Mouse (Mus musculus) adrenal gland, postnatal 14 days (tissue): ENCODE data around the gene Cmbl. TPM values are rescaled to one million over a fixed set of nuclear protein-coding genes. Genes with fewer than 3 reads are reported as not detected.
A peak's percentile ranks its signal among the peaks of the same experiment; 100 is the strongest.

Experiments used
- DNase-seq: peaks from one replicate; pipeline ENCODE4 v3.0.0; 2021; ENCODE audit warnings: mixed read lengths
- total RNA-seq: library from RNA; stranded (reverse); gene quantifications from 2 replicates; pipeline ENCODE4 v1.2.3, GENCODE M21; 2021

The Cmbl gene
- total RNA-seq, 1 experiment from 2014 or later, result 91.6 TPM

DNA sequence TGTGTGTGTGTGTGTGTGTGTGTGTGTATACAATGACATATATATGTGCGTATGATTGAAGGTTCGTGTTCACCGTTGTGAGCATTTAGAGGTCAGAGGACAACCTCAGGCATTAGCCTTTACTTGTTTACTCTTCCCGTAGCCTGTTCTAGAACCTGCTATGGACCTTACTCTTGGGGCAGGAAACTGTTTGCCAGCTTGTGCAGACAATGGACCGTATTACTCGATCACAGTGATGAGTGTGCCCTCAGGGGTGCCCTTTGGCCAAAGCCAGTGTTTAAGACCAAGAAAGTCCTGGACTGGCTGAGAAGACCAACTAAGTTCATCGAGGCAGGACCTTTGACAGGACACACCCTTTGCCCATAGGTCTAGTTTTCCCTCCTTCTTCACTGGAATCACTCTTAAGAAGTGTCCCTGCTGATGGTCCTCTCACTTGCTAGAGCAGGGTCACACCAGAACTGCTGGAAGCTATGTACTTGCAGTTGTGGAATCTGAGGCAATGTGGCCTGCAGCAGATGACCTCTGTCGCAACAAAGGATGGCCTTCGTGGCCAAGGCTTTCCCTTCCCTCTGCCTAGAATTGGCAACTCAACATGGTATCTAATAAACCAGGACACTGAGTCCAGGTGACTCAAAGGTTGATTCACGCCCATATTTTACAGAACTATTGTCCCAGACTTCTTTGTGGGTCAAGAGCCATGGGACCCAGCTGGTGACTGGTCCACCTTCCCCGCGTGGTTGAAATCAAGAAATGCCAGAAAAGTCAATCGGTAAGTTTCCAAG lies 18.3 kb downstream of the Cmbl start:
- DNase-seq, result peak; percentile 75

DNA sequence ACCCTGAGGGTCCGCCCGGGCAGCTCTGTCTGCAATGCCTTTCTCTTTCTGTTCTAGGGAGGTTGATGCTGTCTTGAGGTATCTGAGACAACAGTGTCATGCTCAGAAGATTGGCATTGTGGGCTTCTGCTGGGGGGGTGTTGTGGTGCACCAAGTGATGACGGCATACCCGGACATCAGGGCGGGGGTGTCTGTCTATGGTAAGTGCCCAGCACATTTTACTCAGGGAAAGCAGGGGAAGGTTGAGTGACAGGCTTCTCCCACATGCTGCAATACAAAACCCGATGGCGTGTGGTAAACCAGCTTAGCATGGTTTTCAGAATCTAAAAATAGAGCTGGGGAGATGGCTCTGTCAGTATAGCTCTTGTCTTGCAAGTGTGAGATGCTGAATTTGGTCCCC lies 20.0 kb downstream of the Cmbl start:
- DNase-seq, result no peak

DNA sequence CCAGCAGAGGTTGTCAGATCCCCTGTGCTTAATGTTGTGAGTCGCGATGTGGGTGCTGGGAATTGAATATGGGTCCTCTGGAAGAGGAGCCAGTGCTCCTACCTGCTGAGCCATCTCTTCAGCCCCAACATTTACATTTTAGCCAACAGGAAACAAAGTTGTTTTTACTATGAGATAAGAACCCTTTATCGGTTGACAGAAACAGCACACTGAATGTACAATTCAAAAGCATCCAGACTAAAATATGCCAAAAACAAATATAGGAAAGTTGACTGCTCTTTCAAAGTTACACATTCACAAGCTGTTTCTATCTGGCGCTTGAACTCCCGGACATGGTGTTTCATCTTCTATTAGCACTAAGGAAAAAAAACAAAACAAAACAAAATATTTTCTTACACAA lies 20.9 kb downstream of the Cmbl start:
- no peak for DNase-seq

GRCm38 (mm10) chr15:31586519-31586918 lies 21.3 kb downstream of the Cmbl start:
- peak; percentile 92 for DNase-seq

- no peak for DNase-seq
Measured at GRCm38 (mm10) chr15:31587789-31588188, 22.6 kb downstream of the Cmbl start.

DNA sequence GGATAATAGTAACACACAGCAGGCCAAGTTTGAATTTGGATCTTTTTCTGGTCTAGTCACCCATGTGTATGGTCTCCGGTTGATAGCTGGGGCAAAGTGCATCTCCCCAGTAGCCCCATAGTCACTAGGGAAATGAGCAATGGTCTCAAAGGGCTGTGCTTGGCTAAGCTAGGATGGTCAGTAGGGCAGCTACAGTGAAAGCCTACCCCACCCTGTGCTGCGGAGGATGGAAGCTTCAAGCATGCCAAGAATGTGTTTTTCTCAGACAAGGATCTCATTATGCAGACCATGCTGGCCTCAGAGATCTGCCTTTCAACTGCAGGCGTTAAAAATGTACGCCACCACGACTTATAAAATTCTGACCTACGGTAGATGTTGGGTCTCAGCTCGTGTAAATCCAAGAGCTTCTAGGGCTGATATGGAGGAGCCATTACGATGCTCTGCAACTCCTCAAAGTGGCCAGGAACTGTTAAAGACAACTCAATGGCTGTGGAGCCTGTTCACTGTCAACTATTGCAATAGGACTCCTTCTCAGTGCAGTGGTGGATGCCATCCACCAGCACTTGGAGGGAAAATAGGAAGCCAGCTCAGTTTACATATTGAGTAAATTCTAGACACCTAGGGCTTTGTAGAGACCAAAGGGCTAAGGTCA lies 23.9 kb downstream of the Cmbl start:
- DNase-seq, result peak; percentile 44

DNA sequence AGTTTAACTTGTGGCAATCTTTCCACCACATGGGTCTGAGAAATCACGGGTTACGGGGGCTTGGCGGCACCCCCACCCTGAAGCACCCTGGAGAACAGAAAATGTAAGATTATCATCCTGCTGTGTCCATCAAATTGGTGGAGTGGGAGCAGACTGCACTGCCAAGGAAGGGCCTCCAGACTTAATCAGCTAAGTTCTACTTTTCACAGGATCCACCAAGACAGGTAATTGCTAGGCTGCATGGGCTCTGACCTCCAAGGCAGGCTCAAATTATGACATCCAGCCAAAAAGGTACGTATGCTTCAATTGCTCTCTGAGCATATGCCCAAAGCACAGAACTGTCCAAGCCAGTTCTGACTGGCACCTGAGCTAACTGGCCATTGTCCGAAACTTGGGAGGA lies 25.0 kb downstream of the Cmbl start:
- no peak for DNase-seq

DNA sequence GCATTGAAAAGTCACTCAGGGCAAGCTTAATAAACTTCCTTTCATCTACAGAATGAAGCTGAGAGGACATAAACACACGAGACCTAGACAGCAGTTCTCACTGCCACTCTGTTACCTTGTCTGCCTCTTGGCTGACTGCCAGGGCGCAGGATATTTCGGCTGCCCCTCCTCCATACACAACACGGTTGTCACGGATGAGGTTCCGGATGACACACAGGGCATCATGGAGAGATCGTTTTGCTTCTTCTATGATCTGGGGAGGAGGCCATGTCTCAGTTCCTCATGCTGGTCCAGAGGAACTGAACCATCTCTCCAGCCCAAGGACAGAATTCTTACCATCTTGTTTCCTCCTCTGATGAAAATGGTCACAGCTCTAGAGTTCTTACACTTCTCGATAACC lies 27.3 kb downstream of the Cmbl start:
- no peak for DNase-seq

DNA sequence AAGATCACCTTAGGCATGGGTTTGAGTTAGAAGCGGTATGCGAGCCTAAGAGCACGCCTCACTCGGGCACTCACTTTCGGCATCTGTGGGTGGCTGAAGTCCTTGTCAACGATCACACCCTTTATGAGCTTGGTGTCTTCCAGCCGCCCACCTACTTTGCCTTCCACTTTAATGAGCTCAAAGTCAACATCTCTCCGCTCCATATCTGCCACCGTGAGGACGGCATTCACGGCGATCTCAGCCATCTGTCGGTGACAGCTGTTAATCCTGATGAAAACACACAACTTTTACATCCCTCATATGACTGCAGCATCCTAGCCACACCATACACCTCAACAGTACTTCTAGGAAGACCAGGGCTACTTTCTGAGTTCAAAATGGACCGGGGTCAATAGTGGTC lies 29.1 kb downstream of the Cmbl start:
- no peak for DNase-seq

DNA sequence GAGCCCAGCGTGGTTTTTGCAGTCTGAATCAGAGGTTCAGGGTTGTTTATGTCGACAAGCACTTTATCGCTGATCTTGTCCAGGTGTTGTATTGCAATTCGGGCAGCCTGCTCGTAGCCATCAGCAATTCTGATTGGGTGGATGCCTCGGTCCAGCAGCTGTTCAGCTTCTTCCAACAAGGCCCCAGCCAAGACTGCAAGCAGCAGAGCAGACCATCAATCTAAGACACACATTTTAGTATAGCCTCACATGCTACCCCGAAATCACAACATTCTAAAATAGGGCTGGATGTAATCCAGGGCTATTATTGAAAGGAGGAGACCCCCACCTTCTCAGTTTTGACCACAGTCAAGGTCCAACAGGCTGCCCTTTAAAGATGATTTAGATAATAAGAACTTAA lies 30.5 kb downstream of the Cmbl start:
- DNase-seq, result no peak

DNA sequence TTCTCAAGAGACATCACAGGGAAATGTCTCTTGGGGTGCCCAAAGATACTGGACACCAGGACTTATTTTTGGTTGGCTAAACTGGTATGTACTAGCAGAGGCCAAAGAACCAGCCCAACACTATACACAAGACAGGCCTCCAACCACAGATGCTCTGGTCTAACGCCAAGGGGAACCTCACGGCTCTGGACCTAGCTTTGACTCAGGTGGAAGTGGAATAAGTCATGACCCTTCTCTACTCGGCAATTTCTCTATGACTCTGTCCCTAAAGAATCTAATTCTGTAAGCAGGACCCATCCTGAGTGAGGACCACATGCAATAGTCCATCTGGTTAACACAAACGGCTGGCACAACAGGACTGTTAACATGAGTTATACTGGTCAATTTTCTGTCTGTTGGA lies 34.6 kb downstream of the Cmbl start:
- DNase-seq, result no peak

DNA sequence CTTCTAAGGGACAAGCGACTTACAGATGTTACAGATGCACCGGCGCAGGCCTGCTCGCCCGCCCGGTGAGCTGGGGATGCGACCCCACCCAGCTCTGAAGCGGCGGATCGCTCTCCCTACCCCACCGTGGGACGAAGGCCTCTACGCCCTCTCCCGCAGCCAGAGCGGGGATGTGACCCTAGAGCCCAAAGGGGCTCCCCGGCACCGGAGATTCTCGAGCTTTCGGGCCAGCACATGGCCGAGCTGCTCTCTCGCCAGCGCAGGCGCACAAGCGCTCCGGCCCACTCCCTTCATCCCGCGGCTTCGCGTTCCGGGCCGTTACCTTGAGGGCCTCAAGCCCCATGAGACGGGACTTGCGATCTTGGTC lies 36.1 kb downstream of the Cmbl start:
- no peak for DNase-seq

- peak; percentile 98 for DNase-seq
Measured at GRCm38 (mm10) chr15:31601646-31602374, 36.6 kb downstream of the Cmbl start, which contains the start of the genes Cct5 and Fam173b. Gene Cct5, minus strand, starts transcription at chr15:31601804. Gene Fam173b, plus strand, starts transcription at chr15:31601852.

- peak; percentile 79 for DNase-seq
Measured at GRCm38 (mm10) chr15:31602426-31602825, 37.2 kb downstream of the Cmbl start.

- DNase-seq, result no peak
Measured at GRCm38 (mm10) chr15:31603113-31603512, 37.9 kb downstream of the Cmbl start.

GRCm38 (mm10) chr15:31606821-31607220 lies 41.6 kb downstream of the Cmbl start:
- DNase-seq, result peak; percentile 47

- peak; percentile 79 for DNase-seq
Measured at GRCm38 (mm10) chr15:31611027-31611426, 45.8 kb downstream of the Cmbl start.

GRCm38 (mm10) chr15:31611976-31612375 lies 46.8 kb downstream of the Cmbl start:
- no peak for DNase-seq

DNA sequence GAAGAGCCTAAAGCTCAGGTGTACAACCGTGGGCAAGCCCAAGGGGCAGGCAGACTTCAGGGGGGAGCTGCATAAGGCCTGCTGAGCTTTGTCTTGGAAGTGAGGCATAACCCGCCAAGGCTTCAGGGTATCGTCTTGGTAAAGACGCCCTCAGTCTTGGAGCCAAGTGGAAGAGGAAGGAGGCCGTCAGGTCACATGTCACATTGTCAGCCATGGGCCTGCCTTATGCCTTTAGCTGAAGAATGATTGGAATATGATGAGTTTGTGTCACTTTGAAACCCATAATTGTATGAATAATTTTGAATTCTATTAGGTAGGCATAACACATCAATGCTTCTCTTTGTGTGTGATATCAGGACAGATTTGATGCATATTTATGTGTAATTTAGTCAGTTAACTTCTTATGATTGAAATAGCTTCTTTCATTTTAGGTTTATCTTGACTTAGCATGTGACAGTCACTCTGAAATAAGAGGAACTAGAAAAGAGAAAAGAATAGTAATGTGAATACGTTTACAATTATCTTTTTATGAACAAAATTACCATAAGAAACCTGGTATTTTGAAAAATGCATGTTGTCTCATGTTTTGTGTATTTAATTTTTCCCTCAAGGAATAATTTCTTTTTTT lies 48.8 kb downstream of the Cmbl start:
- DNase-seq, result no peak

DNA sequence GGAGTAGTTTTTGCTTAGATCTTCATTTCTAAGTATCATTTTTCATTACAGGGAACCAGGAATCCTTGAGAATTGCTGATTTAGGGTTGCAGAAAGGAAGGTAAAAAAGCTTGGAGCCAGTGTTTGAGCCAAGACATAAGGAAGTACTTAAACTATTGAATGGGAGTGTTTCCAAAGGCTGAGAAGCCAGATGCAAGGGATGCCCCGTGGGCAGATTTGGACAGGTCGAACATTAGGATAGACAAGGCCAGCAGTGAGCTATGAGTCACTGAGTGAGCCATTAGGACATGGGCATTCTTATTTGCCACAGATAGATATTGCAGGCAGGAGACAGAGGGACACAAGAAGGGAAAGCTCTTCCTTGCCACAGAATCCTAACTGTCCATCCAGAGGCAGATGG lies 49.5 kb downstream of the Cmbl start:
- DNase-seq, result peak; percentile 25

GRCm38 (mm10) chr15:31617261-31617660 lies 52.1 kb downstream of the Cmbl start:
- no peak for DNase-seq

GRCm38 (mm10) chr15:31619521-31619920 lies 54.3 kb downstream of the Cmbl start:
- peak; percentile 35 for DNase-seq
